Mouse (Mus musculus) ES-Bruce4 (cell line): Measurements from ENCODE around the gene Astl. TPM values are rescaled to one million over a fixed set of nuclear protein-coding genes. Genes with fewer than 3 reads are reported as not detected.
A peak's percentile ranks its signal among the peaks of the same experiment; 100 is the strongest.

Source experiments
- H3K27ac ChIP-seq: 2 replicates; pipeline ENCODE4 v1.5.1; 2012; ENCODE audit warnings: low read length, inconsistent platforms; ENCODE audit not compliant: insufficient read depth
- H3K27me3 ChIP-seq: 2 replicates; pipeline ENCODE4 v1.6.1; 2012; ENCODE audit warnings: mild to moderate bottlenecking, low read length, inconsistent platforms; ENCODE audit not compliant: control insufficient read depth, poor library complexity, insufficient read depth, severe bottlenecking
- H3K36me3 ChIP-seq: 2 replicates; pipeline ENCODE4 v1.6.1; 2012; ENCODE audit warnings: inconsistent platforms, mild to moderate bottlenecking, low read length, moderate library complexity; ENCODE audit not compliant: control insufficient read depth, poor library complexity, insufficient read depth, severe bottlenecking
- H3K4me1 ChIP-seq: one replicate; pipeline ENCODE4 v1.8.1; 2011; ENCODE audit warnings: low read length; ENCODE audit not compliant: control insufficient read depth, insufficient read depth
- H3K4me3 ChIP-seq: 2 replicates; pipeline ENCODE4 v1.5.1; 2011; ENCODE audit warnings: low read depth, mild to moderate bottlenecking, low read length
- H3K9ac ChIP-seq: 2 replicates; pipeline ENCODE4 v1.6.1; 2012; ENCODE audit warnings: low read depth, mild to moderate bottlenecking, inconsistent platforms; ENCODE audit not compliant: poor library complexity, severe bottlenecking
- H3K9me3 ChIP-seq: replicated peaks from 2 replicates; pipeline ENCODE4 v1.6.1; 2012; ENCODE audit warnings: mild to moderate bottlenecking, low read length, inconsistent platforms; ENCODE audit not compliant: control insufficient read depth, poor library complexity, insufficient read depth, severe bottlenecking
- CTCF ChIP-seq: IDR thresholded peaks from one replicate; pipeline ENCODE4 v1.8.1; 2011; ENCODE audit warnings: low read depth, low read length
- EP300 ChIP-seq: IDR thresholded peaks from 2 replicates; pipeline ENCODE4 v1.6.1; 2011; ENCODE audit warnings: low read depth, low read length; ENCODE audit not compliant: insufficient read depth
- POLR2A ChIP-seq: IDR thresholded peaks from one replicate; pipeline ENCODE4 v1.8.1; 2011; ENCODE audit warnings: low read length; ENCODE audit not compliant: insufficient read depth
- polyA plus RNA-seq: library from polyadenylated mRNA; stranded (reverse); fragments of >200 nt; gene quantifications from 2 replicates; pipeline ENCODE4 v1.2.4, GENCODE M21; 2011; ENCODE audit warnings: low read depth; ENCODE audit not compliant: missing spikeins, insufficient read depth, insufficient read length

The Astl gene
- polyA plus RNA-seq, 1 experiment, result not detected

- no peak overlapping the region for H3K27ac ChIP-seq
- H3K27me3 ChIP-seq, result no peaks in the 10 kb centered on the region; the same call in 1 of the 2 replicates
- H3K36me3 ChIP-seq, result no peaks in the 10 kb centered on the region
- H3K9ac ChIP-seq, result peak overlapping the region; percentile 75; the same call in 1 of the 2 replicates
- H3K9me3 ChIP-seq, result no peaks in the 10 kb centered on the region
- H3K4me1 ChIP-seq, result no peaks in the 10 kb centered on the region
- TF ChIP-seq EP300 (no peak), CTCF (no peak)
- peak overlapping the region; percentile 42 for H3K4me3 ChIP-seq
Observed at GRCm38 (mm10) chr2:127336885-127337284, 1.6 kb upstream of the Astl start.

- no peak for TF ChIP-seq EP300
- Histone ChIP-seq H3K9me3 (no peaks in the 10 kb centered on the region), H3K27me3 (no peaks in the 10 kb centered on the region; the same call in 1 of the 2 replicates), H3K4me3 (no peak overlapping the region), H3K4me1 (no peaks in the 10 kb centered on the region), H3K36me3 (no peaks in the 10 kb centered on the region), H3K9ac (no peak overlapping the region), H3K27ac (no peak overlapping the region)
Observed at GRCm38 (mm10) chr2:127337531-127337930, 908 bp upstream of the Astl start.

GRCm38 (mm10) chr2:127338012-127338411 lies 427 bp upstream of the Astl start:
- H3K9ac ChIP-seq, result no peak overlapping the region
- H3K4me1 ChIP-seq, result no peaks in the 10 kb centered on the region
- TF ChIP-seq CTCF (no peak), EP300 (no peak), POLR2A (no peak)
- no peaks in the 10 kb centered on the region for H3K9me3 ChIP-seq
- no peaks in the 10 kb centered on the region; the same call in 1 of the 2 replicates for H3K27me3 ChIP-seq
- H3K4me3 ChIP-seq, result no peak overlapping the region
- H3K27ac ChIP-seq, result no peak overlapping the region
- H3K36me3 ChIP-seq, result no peaks in the 10 kb centered on the region

- Histone ChIP-seq H3K27ac (no peak overlapping the region), H3K36me3 (no peaks in the 10 kb centered on the region), H3K9ac (no peak overlapping the region), H3K27me3 (no peaks in the 10 kb centered on the region; the same call in 1 of the 2 replicates), H3K4me1 (no peaks in the 10 kb centered on the region), H3K4me3 (no peak overlapping the region), H3K9me3 (no peaks in the 10 kb centered on the region)
- TF ChIP-seq CTCF, result no peak
- no peak for TF ChIP-seq EP300
- TF ChIP-seq POLR2A, result no peak
Observed at GRCm38 (mm10) chr2:127338833-127339232, 394 bp downstream of the Astl start.

GRCm38 (mm10) chr2:127339262-127339661 lies 823 bp downstream of the Astl start:
- Histone ChIP-seq H3K9me3 (no peaks in the 10 kb centered on the region), H3K4me1 (no peaks in the 10 kb centered on the region), H3K4me3 (no peak overlapping the region), H3K27me3 (no peaks in the 10 kb centered on the region; the same call in 1 of the 2 replicates), H3K27ac (no peak overlapping the region), H3K9ac (no peak overlapping the region), H3K36me3 (no peaks in the 10 kb centered on the region)
- no peak for TF ChIP-seq CTCF
- no peak for TF ChIP-seq EP300
- no peak for TF ChIP-seq POLR2A

GRCm38 (mm10) chr2:127341159-127341558 lies 2.7 kb downstream of the Astl start:
- H3K9ac ChIP-seq, result no peak overlapping the region
- H3K9me3 ChIP-seq, result no peaks in the 10 kb centered on the region
- no peak overlapping the region for H3K4me3 ChIP-seq
- TF ChIP-seq POLR2A (no peak), CTCF (peak; percentile 76)
- no peaks in the 10 kb centered on the region for H3K36me3 ChIP-seq
- no peak overlapping the region for H3K27ac ChIP-seq
- no peaks in the 10 kb centered on the region for H3K4me1 ChIP-seq
- no peaks in the 10 kb centered on the region; the same call in 1 of the 2 replicates for H3K27me3 ChIP-seq
